Mouse (Mus musculus) lung, postnatal 25 days (tissue): ENCODE data around the gene Cdipt.

Source experiments
- DNase-seq: peaks from one replicate; pipeline ENCODE4 v3.0.0; 2022; ENCODE audit warnings: low spot score

The Cdipt gene

GRCm38 (mm10) chr7:127013385-127013784 is 37.7 kb downstream of the Cdipt start:
- DNase-seq, result no peak

GRCm38 (mm10) chr7:127014320-127014719 is 38.6 kb downstream of the Cdipt start, which contains the start of gene Mvp:
TSS of gene Mvp (minus strand) at chr7:127014621.
- peak; percentile 82 for DNase-seq

GRCm38 (mm10) chr7:127014993-127015392 is 39.3 kb downstream of the Cdipt start:
- no peak for DNase-seq

GRCm38 (mm10) chr7:127016081-127016480 is 40.4 kb downstream of the Cdipt start:
- peak; percentile 49 for DNase-seq

- no peak for DNase-seq
These were observed 40.6 kb downstream of the Cdipt start, which contains the start of gene Pagr1b for GRCm38 (mm10) chr7:127016481-127016485. TSS of gene Pagr1b (minus strand) at chr7:127016484.

GRCm38 (mm10) chr7:127016486-127016938 is 40.8 kb downstream of the Cdipt start:
- no peak for DNase-seq

GRCm38 (mm10) chr7:127016971-127017949 is 41.5 kb downstream of the Cdipt start, which contains the start of gene Pagr1a:
TSS of gene Pagr1a (minus strand) at chr7:127017352.
- DNase-seq, result peak; percentile 98

- no peak for DNase-seq
These were observed 42.2 kb downstream of the Cdipt start for GRCm38 (mm10) chr7:127017950-127018345.

GRCm38 (mm10) chr7:127018416-127019305 is 42.9 kb downstream of the Cdipt start:
- no peak for DNase-seq

- no peak for DNase-seq
These were observed 43.7 kb downstream of the Cdipt start for GRCm38 (mm10) chr7:127019306-127019960.

GRCm38 (mm10) chr7:127020031-127020430 is 44.3 kb downstream of the Cdipt start:
- DNase-seq, result no peak

GRCm38 (mm10) chr7:127020491-127020890 is 44.8 kb downstream of the Cdipt start:
- no peak for DNase-seq

- DNase-seq, result peak; percentile 36
These were observed 45.3 kb downstream of the Cdipt start, which contains the start of the genes Gm42742 and Prrt2 for GRCm38 (mm10) chr7:127020901-127021562. TSS of gene Gm42742 (minus strand) at chr7:127021097. TSS of gene Prrt2 (minus strand) at chr7:127021211.

GRCm38 (mm10) chr7:127021563-127022527 is 46.1 kb downstream of the Cdipt start:
- DNase-seq, result no peak

- no peak for DNase-seq
These were observed 47.0 kb downstream of the Cdipt start for GRCm38 (mm10) chr7:127022528-127023271.

GRCm38 (mm10) chr7:127023272-127023691 is 47.6 kb downstream of the Cdipt start:
- no peak for DNase-seq

- no peak for DNase-seq
These were observed 48.4 kb downstream of the Cdipt start for GRCm38 (mm10) chr7:127023896-127024690.

- DNase-seq, result peak; percentile 85
These were observed 49.2 kb downstream of the Cdipt start for GRCm38 (mm10) chr7:127024755-127025555.
